Mouse (Mus musculus) large intestine, adult 2 months (tissue): ENCODE measurements around the gene Ssbp3. TPM values are rescaled to one million over a fixed set of nuclear protein-coding genes. Genes with fewer than 3 reads are reported as not detected.

Experiments used
- DNase-seq: peaks from one replicate; pipeline ENCODE4 v3.0.0-alpha.2; 2012; ENCODE audit warnings: low read depth, low spot score
- WGBS: fragments of 180-500 bp; shearing (Covaris S2); methylation state at CpG from one replicate; pipeline ENCODE4 v1.1.7; 2018; 5-methylcytosine and 5-hydroxymethylcytosine counted together
- polyA plus RNA-seq: library from polyadenylated mRNA; depleted of rRNA; stranded (reverse); fragments of >200 nt; gene quantifications from 2 replicates; pipeline ENCODE4 v1.2.3, GENCODE M21; 2012

Ssbp3 gene
- polyA plus RNA-seq, 1 experiment: 38.0 TPM

- DNase-seq: no peak
- WGBS: 46% methylated on average over 7 of the region's 7 CpGs
Observed at GRCm38 (mm10) chr4:107024899-107025298, 114.4 kb downstream of the Ssbp3 start.

- WGBS: 87% methylated on average over 5 of the region's 5 CpGs
Observed at GRCm38 (mm10) chr4:107025369-107025768, 114.9 kb downstream of the Ssbp3 start.

GRCm38 (mm10) chr4:107026451-107026850 is 116.0 kb downstream of the Ssbp3 start:
- WGBS: 43% methylated on average over 8 of the region's 8 CpGs
- no peak for DNase-seq

More at GRCm38 (mm10) chr4:107025369-107025768, 114.9 kb downstream of the Ssbp3 start:
- DNase-seq: no peak

- 59% methylated on average over 4 of the region's 4 CpGs for WGBS
- no peak for DNase-seq
Observed at GRCm38 (mm10) chr4:107035689-107036088, 125.2 kb downstream of the Ssbp3 start.

- WGBS: 95% methylated on average over 2 of the region's 2 CpGs
- no peak for DNase-seq
Observed at GRCm38 (mm10) chr4:107036985-107037384, 126.5 kb downstream of the Ssbp3 start.

- WGBS: 80% methylated on average over 4 of the region's 4 CpGs
- DNase-seq: no peak
Observed at GRCm38 (mm10) chr4:107038303-107038702, 127.8 kb downstream of the Ssbp3 start.

- WGBS: 94% methylated on average over 8 of the region's 8 CpGs
- no peak for DNase-seq
Observed at GRCm38 (mm10) chr4:107039270-107039669, 128.8 kb downstream of the Ssbp3 start.

GRCm38 (mm10) chr4:107042304-107042703 is 131.8 kb downstream of the Ssbp3 start:
- WGBS: 92% methylated on average over 6 of the region's 6 CpGs
- no peak for DNase-seq

GRCm38 (mm10) chr4:107045188-107045587 is 134.7 kb downstream of the Ssbp3 start:
- no peak for DNase-seq
- WGBS: 96% methylated on average over 13 of the region's 13 CpGs

- 79% methylated on average over 5 of the region's 5 CpGs for WGBS
- no peak for DNase-seq
Observed at GRCm38 (mm10) chr4:107047806-107048205, 137.3 kb downstream of the Ssbp3 start.

GRCm38 (mm10) chr4:107048568-107049162 is 138.2 kb downstream of the Ssbp3 start:
- DNase-seq: no peak

GRCm38 (mm10) chr4:107051889-107052288 is 141.4 kb downstream of the Ssbp3 start:
- WGBS: 53% methylated on average over 4 of the region's 4 CpGs
- DNase-seq: no peak

More at GRCm38 (mm10) chr4:107048568-107049162, 138.2 kb downstream of the Ssbp3 start:
- WGBS: 79% methylated on average over 11 of the region's 11 CpGs

- 59% methylated on average over 5 of the region's 5 CpGs for WGBS
Observed at GRCm38 (mm10) chr4:107052962-107053553, 142.6 kb downstream of the Ssbp3 start.

GRCm38 (mm10) chr4:107056088-107056487 is 145.6 kb downstream of the Ssbp3 start:
- DNase-seq: no peak
- 78% methylated on average over 3 of the region's 3 CpGs for WGBS

More at GRCm38 (mm10) chr4:107052962-107053553, 142.6 kb downstream of the Ssbp3 start:
- DNase-seq: no peak

GRCm38 (mm10) chr4:107058346-107058745 is 147.8 kb downstream of the Ssbp3 start:
- DNase-seq: no peak
- 77% methylated on average over 5 of the region's 5 CpGs for WGBS

- DNase-seq: no peak
- 79% methylated on average over 6 of the region's 6 CpGs for WGBS
Observed at GRCm38 (mm10) chr4:107058781-107059180, 148.3 kb downstream of the Ssbp3 start.

- no peak for DNase-seq
- 91% methylated on average over 4 of the region's 4 CpGs for WGBS
Observed at GRCm38 (mm10) chr4:107061560-107061959, 151.1 kb downstream of the Ssbp3 start.

- no peak for DNase-seq
- WGBS: 85% methylated on average over 3 of the region's 3 CpGs
Observed at GRCm38 (mm10) chr4:107063214-107063613, 152.7 kb downstream of the Ssbp3 start.

- no peak for DNase-seq
- WGBS: 89% methylated on average over 5 of the region's 5 CpGs
Observed at GRCm38 (mm10) chr4:107064394-107065098, 154.0 kb downstream of the Ssbp3 start.

GRCm38 (mm10) chr4:107066252-107067124 is 156.0 kb downstream of the Ssbp3 start, which contains the start of the genes Mrpl37 and Cyb5rl:
TSS of gene Mrpl37 (minus strand) at chr4:107066868.
TSS of gene Cyb5rl (plus strand) at chr4:107066988.
- under 1% methylated on average over 60 of the region's 60 CpGs for WGBS
- DNase-seq: peak; percentile 95
